18 mouse cellular contexts compared by ENCODE assay signal in the genomic region with DNA sequence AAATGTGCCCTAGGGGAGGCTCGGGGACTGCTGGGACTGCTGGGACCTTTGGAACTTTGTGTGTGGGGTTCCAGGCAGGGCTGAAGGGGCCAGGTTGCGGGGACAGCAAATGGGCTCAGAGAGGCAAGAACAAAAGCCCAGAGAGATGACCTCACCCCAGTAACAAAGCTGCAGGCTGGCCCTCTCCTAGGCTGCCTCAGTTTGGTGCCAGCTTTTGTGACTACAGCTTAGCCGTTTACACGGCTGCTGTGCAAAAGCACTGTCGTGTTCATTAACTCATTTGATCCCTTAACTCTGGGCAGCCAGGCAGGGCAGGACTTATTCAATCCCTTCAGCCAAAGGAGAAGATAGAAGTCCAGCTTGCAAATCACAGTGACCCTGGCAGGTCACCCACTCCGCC.
DNase-seq lines count a peak whose midpoint lies in the region; ATAC-seq and TF ChIP-seq lines count a peak whose summit lies in the region.
"Had no signal": no experiment of that assay in that cellular context is flagged by ENCODE, and none has a peak within 500 bp of the region (broad histone marks: within the 10 kb centered on the region; RNA-seq: fewer than 3 reads in every experiment).

No protein-coding gene starts in this region.

- no peak for TF ChIP-seq CTCF in lung, embryonic 14.5 days (IDR thresholded peaks at IDR 0.05; ENCODE audit: low read depth)
- TF ChIP-seq CTCF in brain, embryonic 14.5 days (IDR thresholded peaks at IDR 0.05; ENCODE audit: borderline replicate concordance, extremely low read depth, insufficient read depth, insufficient read length), result no peak
- no peak for TF ChIP-seq CTCF in forebrain, postnatal 0 days (IDR thresholded peaks at IDR 0.05; ENCODE audit: low read depth)

- no peak overlapping the region for H3K27ac ChIP-seq in lung, embryonic 14.5 days (ENCODE audit: low read depth)
- no peak overlapping the region for H3K27ac ChIP-seq in forebrain, postnatal 0 days (ENCODE audit: low read depth, low read length)
- H3K27ac ChIP-seq: hindbrain, embryonic 12.5 days; kidney, postnatal 0 days; left cerebral cortex, adult 2 months; liver, embryonic 14.5 days had no signal

- 0 out of 2 replicates have a peak, but pooled peaks have one; percentile 47 for ATAC-seq in frontal cortex, adult (ENCODE audit: low TSS enrichment)
- no peak for ATAC-seq in lung, embryonic 14.5 days (ENCODE audit: insufficient read depth)
- ATAC-seq in forebrain, postnatal 0 days, result peak; percentile 79
- ATAC-seq: activated CD4-positive, CD25-positive, alpha-beta regulatory T cell, adult 4 months; intestine, embryonic 16.5 days had no signal

- H3K9me3 ChIP-seq in lung, embryonic 14.5 days (ENCODE audit: low read depth, low read length), result no peaks in the 10 kb centered on the region
- no peaks in the 10 kb centered on the region for H3K9me3 ChIP-seq in forebrain, postnatal 0 days (ENCODE audit: low read length)
- H3K9me3 ChIP-seq: hindbrain, embryonic 12.5 days had no signal

- DNase-seq in frontal cortex, adult 2 months (ENCODE audit: extremely low spot score in 1 of 2, low spot score in 1 of 2), result no peak
- peak; percentile 23 for DNase-seq in lung, embryonic 14.5 days
- no peak for DNase-seq in lung, adult 18-20 months
- DNase-seq in brain, embryonic 14.5 days (ENCODE audit: low read depth), result peak; percentile 83
- peak; percentile 29 for DNase-seq in forebrain, postnatal 0 days
- DNase-seq in ovary, postnatal 14 days (ENCODE audit: low spot score), result no peak
- no peak for DNase-seq in right cerebral cortex, postnatal 4 days
- DNase-seq: adrenal gland, postnatal 14 days; cerebellum, adult 9-10 months; thymus, postnatal 25 days had no signal

- H3K4me3 ChIP-seq in lung, embryonic 14.5 days (ENCODE audit: low read depth, low read length), result no peak overlapping the region
- no peak overlapping the region for H3K4me3 ChIP-seq in forebrain, postnatal 0 days (ENCODE audit: low read depth, low read length)
- H3K4me3 ChIP-seq: erythroblast, embryonic 14.5 days; hindbrain, embryonic 12.5 days; left cerebral cortex, adult 2 months had no signal

- no peak overlapping the region for H3K9ac ChIP-seq in lung, embryonic 14.5 days
- no peak overlapping the region for H3K9ac ChIP-seq in forebrain, postnatal 0 days
- H3K9ac ChIP-seq: hindbrain, embryonic 12.5 days; liver, embryonic 14.5 days had no signal

- no peak overlapping the region for H3K4me2 ChIP-seq in lung, embryonic 14.5 days
- H3K4me2 ChIP-seq in forebrain, postnatal 0 days (ENCODE audit: low read depth), result no peak overlapping the region
- H3K4me2 ChIP-seq: hindbrain, embryonic 12.5 days had no signal

- 55% methylated on average over 6 of the region's 6 CpGs for WGBS in lung, embryonic 14.5 days
- 10% methylated on average over 6 of the region's 6 CpGs for WGBS in forebrain, postnatal 0 days

- H3K36me3 ChIP-seq in lung, embryonic 14.5 days (ENCODE audit: insufficient read depth), result no peaks in the 10 kb centered on the region
- no peaks in the 10 kb centered on the region for H3K36me3 ChIP-seq in forebrain, postnatal 0 days (ENCODE audit: insufficient read depth)
- H3K36me3 ChIP-seq: hindbrain, embryonic 12.5 days had no signal

- no peaks in the 10 kb centered on the region for H3K4me1 ChIP-seq in lung, embryonic 14.5 days (ENCODE audit: insufficient read depth)
- H3K4me1 ChIP-seq in forebrain, postnatal 0 days (ENCODE audit: insufficient read depth), result no peaks in the 10 kb centered on the region

- no peak for TF ChIP-seq POLR2A in brain, embryonic 14.5 days (IDR thresholded peaks at IDR 0.05; ENCODE audit: borderline replicate concordance, extremely low read depth, insufficient read depth, insufficient read length, poor library complexity, severe bottlenecking)

- H3K27me3 ChIP-seq in lung, embryonic 14.5 days (ENCODE audit: insufficient read depth, low read length), result no peaks in the 10 kb centered on the region
- H3K27me3 ChIP-seq in forebrain, postnatal 0 days (ENCODE audit: insufficient read depth, low read length), result no peaks in the 10 kb centered on the region
- H3K27me3 ChIP-seq: hindbrain, embryonic 12.5 days had no signal

Comparison
In these comparisons a context has a peak if more than half of its experiments do, and no peak if none do; other contexts are left out.
1. DNase-seq: peak in lung, embryonic 14.5 days (single experiment), brain, embryonic 14.5 days (single experiment) and forebrain, postnatal 0 days (single experiment); none in frontal cortex, adult 2 months (0 of 2), lung, adult 18-20 months (0 of 2), ovary, postnatal 14 days (single experiment) and right cerebral cortex, postnatal 4 days (single experiment).